Mouse (Mus musculus): ENCODE measurements around the gene P4ha2. TPM values are rescaled to one million over a fixed set of nuclear protein-coding genes. Genes with fewer than 3 reads are reported as not detected.

P4ha2 gene
- polyA plus RNA-seq, 1 experiment from 2014 or later: 51.6 TPM

DNA sequence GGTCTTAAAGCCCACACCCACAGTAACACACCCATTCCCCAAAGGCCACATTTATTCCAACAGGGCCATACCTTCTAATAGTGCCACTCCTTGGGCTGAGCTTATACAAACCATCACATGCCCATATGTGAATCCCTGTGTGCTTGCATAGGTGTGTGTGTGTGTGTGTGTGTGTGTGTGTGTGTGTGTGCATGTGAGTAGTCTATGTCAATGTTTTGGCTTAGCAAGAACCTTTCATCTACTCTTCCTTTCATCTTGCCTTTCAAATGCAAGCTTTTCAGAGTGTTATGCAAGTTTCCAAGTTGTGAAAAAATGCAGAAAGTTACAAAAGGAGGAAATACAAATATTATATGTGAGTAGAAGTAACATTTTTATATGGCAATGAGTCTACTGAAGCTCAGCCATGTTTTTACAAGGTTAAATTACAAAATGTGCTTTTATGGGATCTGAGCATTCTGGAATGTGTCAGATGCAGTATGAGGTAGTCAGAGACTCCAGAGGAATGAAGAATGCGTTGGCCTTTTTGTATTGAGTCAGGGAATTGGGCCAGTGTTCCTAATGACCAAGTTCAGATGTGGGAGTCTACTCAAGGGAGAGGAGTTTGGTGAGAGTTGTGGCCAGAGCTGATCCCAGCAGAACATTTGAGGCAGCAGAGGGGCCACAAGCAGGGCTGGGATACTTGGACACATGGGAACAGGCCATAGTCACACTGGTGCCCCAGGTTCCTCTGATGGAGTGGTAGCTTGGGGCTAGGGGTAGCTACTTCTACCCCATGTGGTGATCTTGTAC, 9.6 kb upstream of the P4ha2 start:
- no peak overlapping the region for H3K4me2 ChIP-seq
- no peak overlapping the region for H3K9ac ChIP-seq (ENCODE audit: low read depth, low read length)
- ATAC-seq (replicated peaks; ENCODE audit: insufficient number of reproducible peaks, low FRiP score, low TSS enrichment): no peak
- no peaks in the 10 kb centered on the region for H3K9me3 ChIP-seq (replicated peaks; ENCODE audit: control insufficient read depth, low read length)
- no peaks in the 10 kb centered on the region for H3K36me3 ChIP-seq (ENCODE audit: control insufficient read depth, insufficient read depth, low read length)
- no peak overlapping the region for H3K27ac ChIP-seq (ENCODE audit: low read depth, low read length)
- peaks cover 4% of the 10 kb centered on the region; the same call in 1 of the 2 replicates for H3K4me1 ChIP-seq (ENCODE audit: control insufficient read depth, insufficient read depth, low read length)
- H3K4me3 ChIP-seq (ENCODE audit: low read depth, low read length): no peak overlapping the region
- WGBS (ENCODE audit: insufficient replicate concordance): 88% methylated on average over 1 of the region's 1 CpGs
- no peaks in the 10 kb centered on the region for H3K27me3 ChIP-seq (ENCODE audit: control insufficient read depth, insufficient read depth, low read length)

DNA sequence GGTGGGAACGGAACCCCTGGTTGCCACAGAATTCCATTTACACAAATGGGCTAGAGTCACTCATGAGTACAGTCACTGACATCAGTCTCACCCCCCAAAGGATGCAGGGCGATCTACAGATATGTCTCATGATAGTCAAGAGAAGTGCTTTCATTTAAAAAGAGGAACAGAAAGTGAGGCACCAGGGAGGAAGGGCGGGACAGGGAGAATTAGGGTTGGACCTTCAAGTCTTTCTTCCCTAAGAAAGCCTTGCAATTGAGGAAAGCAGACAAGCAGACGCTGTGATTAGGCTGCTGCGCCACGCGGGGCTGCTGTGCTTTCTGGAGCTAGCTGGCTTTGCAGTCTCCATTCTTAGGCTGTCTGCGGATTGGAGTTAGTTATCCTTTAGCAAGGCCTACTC, 8.2 kb upstream of the P4ha2 start:
- H3K9ac ChIP-seq (ENCODE audit: low read depth, low read length): no peak overlapping the region
- H3K4me2 ChIP-seq: no peak overlapping the region
- H3K36me3 ChIP-seq (ENCODE audit: control insufficient read depth, insufficient read depth, low read length): no peaks in the 10 kb centered on the region
- no peaks in the 10 kb centered on the region for H3K27me3 ChIP-seq (ENCODE audit: control insufficient read depth, insufficient read depth, low read length)
- no peak overlapping the region for H3K4me3 ChIP-seq (ENCODE audit: low read depth, low read length)
- 57% methylated on average over 8 of the region's 8 CpGs for WGBS (ENCODE audit: insufficient replicate concordance)
- ATAC-seq (replicated peaks; ENCODE audit: insufficient number of reproducible peaks, low FRiP score, low TSS enrichment): no peak
- no peaks in the 10 kb centered on the region for H3K9me3 ChIP-seq (replicated peaks; ENCODE audit: control insufficient read depth, low read length)
- peaks cover 4% of the 10 kb centered on the region; the same call in 1 of the 2 replicates for H3K4me1 ChIP-seq (ENCODE audit: control insufficient read depth, insufficient read depth, low read length)
- H3K27ac ChIP-seq (ENCODE audit: low read depth, low read length): no peak overlapping the region

DNA sequence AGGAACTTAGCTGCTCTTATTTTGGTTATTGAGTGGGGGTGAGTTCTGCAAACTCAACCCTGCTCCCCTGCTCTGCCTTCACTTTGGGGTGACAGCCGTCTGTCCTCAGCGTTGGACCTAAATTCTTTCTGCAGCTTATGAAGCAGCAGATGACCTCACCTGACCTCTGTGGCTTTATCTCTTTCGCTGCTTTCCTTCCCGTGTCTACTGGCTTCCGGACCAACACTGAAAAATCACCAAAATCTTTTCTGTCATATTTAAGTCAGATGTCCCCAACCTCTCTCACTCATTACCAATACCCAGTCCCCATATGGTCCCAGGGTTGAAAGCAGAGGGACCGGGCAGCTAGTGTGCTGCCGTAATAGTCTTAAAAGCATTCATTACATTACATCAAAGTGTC, 7.7 kb upstream of the P4ha2 start:
- H3K4me3 ChIP-seq (ENCODE audit: low read depth, low read length): no peak overlapping the region
- H3K27ac ChIP-seq (ENCODE audit: low read depth, low read length): no peak overlapping the region
- no peak for ATAC-seq (replicated peaks; ENCODE audit: insufficient number of reproducible peaks, low FRiP score, low TSS enrichment)
- no peaks in the 10 kb centered on the region for H3K9me3 ChIP-seq (replicated peaks; ENCODE audit: control insufficient read depth, low read length)
- no peak overlapping the region for H3K4me2 ChIP-seq
- peaks cover 4% of the 10 kb centered on the region; the same call in 1 of the 2 replicates for H3K4me1 ChIP-seq (ENCODE audit: control insufficient read depth, insufficient read depth, low read length)
- H3K27me3 ChIP-seq (ENCODE audit: control insufficient read depth, insufficient read depth, low read length): no peaks in the 10 kb centered on the region
- 41% methylated on average over 7 of the region's 7 CpGs for WGBS (ENCODE audit: insufficient replicate concordance)
- no peaks in the 10 kb centered on the region for H3K36me3 ChIP-seq (ENCODE audit: control insufficient read depth, insufficient read depth, low read length)
- H3K9ac ChIP-seq (ENCODE audit: low read depth, low read length): no peak overlapping the region

DNA sequence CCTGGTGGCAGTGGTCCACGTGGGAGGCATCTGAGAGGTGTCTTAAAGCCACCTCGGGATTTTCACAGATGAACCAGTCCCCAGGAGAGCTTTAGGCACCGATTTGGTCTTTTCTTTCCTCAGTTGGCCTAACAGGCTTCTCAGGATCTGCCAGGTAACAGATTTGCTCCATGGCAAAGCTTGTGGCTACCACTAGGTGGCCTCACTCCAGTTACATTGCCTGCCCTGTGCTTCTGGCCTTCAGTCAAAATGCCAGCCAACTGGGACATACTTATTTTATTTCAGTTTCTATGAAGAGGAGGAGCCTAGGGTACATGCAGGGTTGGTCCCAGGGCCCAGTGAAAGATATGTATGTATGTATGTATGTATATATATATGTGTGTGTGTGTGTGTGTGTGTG, 6.9 kb upstream of the P4ha2 start:
- WGBS (ENCODE audit: insufficient replicate concordance): 7% methylated on average over 3 of the region's 3 CpGs
- Histone ChIP-seq H3K4me3 (ENCODE audit: low read depth, low read length) (no peak overlapping the region), H3K4me1 (ENCODE audit: control insufficient read depth, insufficient read depth, low read length) (peaks cover 4% of the 10 kb centered on the region; the same call in 1 of the 2 replicates), H3K9ac (ENCODE audit: low read depth, low read length) (no peak overlapping the region), H3K27ac (ENCODE audit: low read depth, low read length) (no peak overlapping the region), H3K36me3 (ENCODE audit: control insufficient read depth, insufficient read depth, low read length) (no peaks in the 10 kb centered on the region), H3K27me3 (ENCODE audit: control insufficient read depth, insufficient read depth, low read length) (no peaks in the 10 kb centered on the region), H3K4me2 (no peak overlapping the region), H3K9me3 (replicated peaks; ENCODE audit: control insufficient read depth, low read length) (no peaks in the 10 kb centered on the region)
- ATAC-seq (replicated peaks; ENCODE audit: insufficient number of reproducible peaks, low FRiP score, low TSS enrichment): no peak

DNA sequence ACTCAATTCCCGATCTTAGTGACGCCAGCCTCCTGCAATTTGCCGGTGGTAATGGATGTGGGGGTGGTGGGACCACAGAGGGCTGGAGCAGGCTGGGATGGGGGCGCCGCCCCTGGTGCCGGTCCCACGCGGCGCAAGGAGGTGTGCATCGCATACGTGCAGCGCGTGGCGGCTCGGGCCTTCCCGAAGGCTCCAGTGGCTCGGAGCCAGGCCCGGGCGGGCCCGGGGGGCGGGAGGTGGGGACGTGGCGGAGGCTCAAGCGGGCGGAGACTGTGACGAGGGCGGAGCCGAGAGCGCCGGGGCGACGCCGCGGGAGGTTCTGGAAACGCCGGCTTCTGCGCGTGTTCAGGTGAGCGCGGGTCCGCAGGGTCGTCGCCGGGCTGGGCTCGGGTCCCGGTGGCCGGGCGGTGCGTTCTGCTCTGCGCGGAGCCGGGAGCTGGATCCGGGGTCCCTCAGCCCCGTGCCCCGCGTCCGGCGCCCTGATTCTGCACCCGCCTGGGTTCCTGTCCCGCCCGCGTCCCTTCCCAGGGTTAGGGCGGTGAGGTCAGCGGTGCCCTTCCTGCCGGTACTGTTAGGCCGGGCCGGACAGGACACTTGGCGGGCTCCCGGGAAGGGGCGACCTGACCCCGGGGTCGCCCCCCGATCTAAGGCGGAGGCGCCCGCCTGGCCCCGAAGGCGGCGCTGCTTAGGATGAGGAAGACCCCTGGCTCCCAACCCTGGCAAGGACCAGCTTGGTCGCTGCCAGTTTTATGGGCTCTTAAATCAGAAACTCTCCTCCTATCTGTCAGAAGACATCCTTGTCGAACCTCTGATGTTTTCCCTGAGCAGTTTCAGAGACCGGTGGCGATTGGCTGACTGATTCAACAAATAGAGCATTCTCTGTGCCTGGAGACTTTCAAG, 1.0 kb downstream of the P4ha2 start:
- Histone ChIP-seq H3K4me1 (ENCODE audit: control insufficient read depth, insufficient read depth, low read length) (peaks cover 32% of the 10 kb centered on the region), H3K36me3 (ENCODE audit: control insufficient read depth, insufficient read depth, low read length) (no peaks in the 10 kb centered on the region), H3K9me3 (replicated peaks; ENCODE audit: control insufficient read depth, low read length) (no peaks in the 10 kb centered on the region), H3K27me3 (ENCODE audit: control insufficient read depth, insufficient read depth, low read length) (peaks cover 8% of the 10 kb centered on the region), H3K4me3 (ENCODE audit: low read depth, low read length) (peak overlapping the region; percentile 73), H3K4me2 (peak overlapping the region; percentile 97), H3K27ac (ENCODE audit: low read depth, low read length) (peak overlapping the region; percentile 29; the same call in 1 of the 2 replicates), H3K9ac (ENCODE audit: low read depth, low read length) (peak overlapping the region; percentile 79)
- peak; percentile 80 for ATAC-seq (replicated peaks; ENCODE audit: insufficient number of reproducible peaks, low FRiP score, low TSS enrichment)
- WGBS (ENCODE audit: insufficient replicate concordance): under 1% methylated on average over 78 of the region's 83 CpGs

DNA sequence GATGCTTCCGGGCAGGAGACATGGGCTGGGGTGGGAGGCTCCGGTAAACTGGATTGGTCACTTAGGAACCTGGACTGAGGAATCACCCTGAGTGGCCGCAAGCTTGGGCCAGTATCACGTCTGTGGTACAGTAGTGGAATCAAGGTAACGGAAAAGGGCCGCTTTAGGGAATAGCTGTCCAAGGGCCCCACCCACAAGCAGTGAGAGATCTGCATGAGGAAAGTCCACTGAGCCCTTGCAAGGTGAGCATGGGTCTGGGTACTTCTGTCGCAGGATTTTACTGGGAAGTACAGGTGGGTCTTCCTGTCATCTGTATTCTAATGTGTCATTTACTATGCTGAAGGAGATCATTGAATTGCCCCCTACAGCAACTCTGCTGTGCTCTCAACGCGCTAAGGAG, 1.8 kb downstream of the P4ha2 start:
- Histone ChIP-seq H3K4me1 (ENCODE audit: control insufficient read depth, insufficient read depth, low read length) (peaks cover 32% of the 10 kb centered on the region), H3K9ac (ENCODE audit: low read depth, low read length) (peak overlapping the region; percentile 79), H3K27me3 (ENCODE audit: control insufficient read depth, insufficient read depth, low read length) (peaks cover 8% of the 10 kb centered on the region), H3K9me3 (replicated peaks; ENCODE audit: control insufficient read depth, low read length) (no peaks in the 10 kb centered on the region), H3K4me3 (ENCODE audit: low read depth, low read length) (peak overlapping the region; percentile 73), H3K27ac (ENCODE audit: low read depth, low read length) (no peak overlapping the region), H3K36me3 (ENCODE audit: control insufficient read depth, insufficient read depth, low read length) (no peaks in the 10 kb centered on the region), H3K4me2 (peak overlapping the region; percentile 97)
- 64% methylated on average over 9 of the region's 9 CpGs for WGBS (ENCODE audit: insufficient replicate concordance)
- ATAC-seq (replicated peaks; ENCODE audit: insufficient number of reproducible peaks, low FRiP score, low TSS enrichment): no peak

DNA sequence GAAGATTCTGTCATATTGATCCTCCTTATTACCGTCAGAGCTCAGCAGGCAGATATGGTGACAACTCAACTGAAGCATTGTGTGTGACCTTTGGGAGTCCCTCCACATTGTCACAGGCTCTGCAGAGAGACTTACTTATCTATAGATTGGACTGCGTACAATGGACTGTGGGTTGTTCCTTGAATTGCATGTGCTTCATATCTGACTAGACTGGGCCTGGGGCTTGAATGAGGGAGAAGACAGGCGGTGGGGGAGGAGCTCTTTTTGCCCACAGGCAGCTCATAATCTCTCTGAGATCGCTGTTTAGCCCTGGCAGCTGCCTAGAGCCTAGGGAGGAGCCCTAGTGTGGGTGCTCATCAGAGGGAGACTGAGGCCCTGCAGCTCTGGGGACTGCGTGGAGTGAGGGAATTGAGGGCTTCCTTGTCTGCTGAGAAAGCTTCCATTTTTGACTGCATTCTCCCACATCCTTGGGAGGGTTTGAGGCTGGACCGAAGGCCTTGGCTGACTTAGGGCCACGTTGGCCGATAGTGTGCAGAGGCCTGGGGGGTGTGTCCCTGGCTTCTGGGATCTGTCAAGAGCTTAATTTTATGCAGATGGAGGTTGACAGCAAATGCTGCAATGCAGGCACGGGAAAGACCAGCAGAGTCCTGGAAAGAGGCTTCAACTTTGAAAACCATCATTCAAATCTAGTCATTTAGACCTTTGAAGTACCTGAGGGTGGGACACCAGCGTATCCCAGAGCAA, 3.0 kb downstream of the P4ha2 start:
- no peak overlapping the region for H3K4me3 ChIP-seq (ENCODE audit: low read depth, low read length)
- H3K4me1 ChIP-seq (ENCODE audit: control insufficient read depth, insufficient read depth, low read length): peaks cover 32% of the 10 kb centered on the region
- H3K27me3 ChIP-seq (ENCODE audit: control insufficient read depth, insufficient read depth, low read length): peaks cover 8% of the 10 kb centered on the region
- peak overlapping the region; percentile 97 for H3K4me2 ChIP-seq
- no peak overlapping the region for H3K9ac ChIP-seq (ENCODE audit: low read depth, low read length)
- WGBS (ENCODE audit: insufficient replicate concordance): 44% methylated on average over 10 of the region's 10 CpGs
- no peaks in the 10 kb centered on the region for H3K9me3 ChIP-seq (replicated peaks; ENCODE audit: control insufficient read depth, low read length)
- ATAC-seq (replicated peaks; ENCODE audit: insufficient number of reproducible peaks, low FRiP score, low TSS enrichment): no peak
- H3K36me3 ChIP-seq (ENCODE audit: control insufficient read depth, insufficient read depth, low read length): no peaks in the 10 kb centered on the region
- H3K27ac ChIP-seq (ENCODE audit: low read depth, low read length): 0 out of 2 replicates have a peak overlapping the region, but pooled peaks have one; percentile 42

DNA sequence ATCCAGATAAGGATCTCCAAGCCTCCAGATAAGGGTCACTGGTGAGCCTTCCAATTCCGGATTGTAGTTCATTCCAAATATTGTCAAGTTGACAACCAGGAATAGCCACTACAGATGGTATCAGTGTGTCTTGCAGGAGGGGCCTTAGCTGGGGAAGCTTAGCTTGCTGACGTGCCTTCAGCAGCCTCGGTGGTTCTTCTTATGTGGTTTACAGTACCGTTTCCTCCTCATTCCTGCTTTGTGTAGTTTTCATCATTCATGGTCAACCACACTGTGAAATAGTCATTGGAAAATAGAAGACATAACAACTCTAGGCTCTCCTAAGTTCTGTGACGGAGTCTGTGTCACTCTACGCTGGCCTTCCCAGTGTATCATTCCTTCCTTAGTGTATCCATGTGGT, 5.1 kb downstream of the P4ha2 start:
- H3K4me2 ChIP-seq: no peak overlapping the region
- no peak overlapping the region for H3K9ac ChIP-seq (ENCODE audit: low read depth, low read length)
- ATAC-seq (replicated peaks; ENCODE audit: insufficient number of reproducible peaks, low FRiP score, low TSS enrichment): no peak
- 88% methylated on average over 6 of the region's 6 CpGs for WGBS (ENCODE audit: insufficient replicate concordance)
- no peaks in the 10 kb centered on the region for H3K9me3 ChIP-seq (replicated peaks; ENCODE audit: control insufficient read depth, low read length)
- H3K27ac ChIP-seq (ENCODE audit: low read depth, low read length): no peak overlapping the region
- H3K4me1 ChIP-seq (ENCODE audit: control insufficient read depth, insufficient read depth, low read length): peaks cover 46% of the 10 kb centered on the region
- H3K36me3 ChIP-seq (ENCODE audit: control insufficient read depth, insufficient read depth, low read length): no peaks in the 10 kb centered on the region
- H3K27me3 ChIP-seq (ENCODE audit: control insufficient read depth, insufficient read depth, low read length): peaks cover 8% of the 10 kb centered on the region
- no peak overlapping the region for H3K4me3 ChIP-seq (ENCODE audit: low read depth, low read length)
